Mouse (Mus musculus) kidney, postnatal 0 days (tissue): ENCODE data around the gene Gabbr2. TPM values are rescaled to one million over a fixed set of nuclear protein-coding genes. Genes with fewer than 3 reads are reported as not detected.
A peak's percentile ranks its signal among the peaks of the same experiment; 100 is the strongest.

Experiments
- ATAC-seq: fragments of 200-750 bp; cut with Nextera tagmentation; replicated peaks from 2 replicates; pipeline ENCODE4 v1.8.0; 2017; ENCODE audit warnings: low read depth, moderate number of reproducible peaks, moderate TSS enrichment, moderate library complexity; ENCODE audit not compliant: low FRiP score
- DNase-seq: peaks from one replicate; pipeline ENCODE4 v3.0.0-alpha.2; 2016; ENCODE audit warnings: low spot score
- H3K27ac ChIP-seq: fragments of 300-500 bp; sonication (generic); 2 replicates; pipeline ENCODE4 v1.5.1; 2014; ENCODE audit warnings: mild to moderate bottlenecking
- H3K27me3 ChIP-seq: fragments of 300-500 bp; sonication (generic); 2 replicates; pipeline ENCODE4 v1.6.1; 2014; ENCODE audit warnings: low read length, mixed read lengths; ENCODE audit not compliant: insufficient read depth
- H3K36me3 ChIP-seq: fragments of 300-500 bp; sonication (generic); 2 replicates; pipeline ENCODE4 v1.6.1; 2014; ENCODE audit warnings: low read length, mixed read lengths; ENCODE audit not compliant: insufficient read depth
- H3K4me1 ChIP-seq: fragments of 300-500 bp; sonication (generic); replicated peaks from 2 replicates; pipeline ENCODE4 v1.6.1; 2014; ENCODE audit warnings: antibody characterized with exemption, low read length, mixed read lengths; ENCODE audit not compliant: insufficient read depth
- H3K4me2 ChIP-seq: fragments of 300-500 bp; sonication (generic); 2 replicates; pipeline ENCODE4 v1.6.1; 2014; ENCODE audit warnings: mild to moderate bottlenecking, low read length, moderate library complexity, mixed read lengths
- H3K4me3 ChIP-seq: fragments of 300-500 bp; sonication (generic); replicated peaks from 2 replicates; pipeline ENCODE4 v1.5.1; 2014; ENCODE audit warnings: low read depth, low read length
- H3K9ac ChIP-seq: fragments of 300-500 bp; sonication (generic); 2 replicates; pipeline ENCODE4 v1.6.1; 2014; ENCODE audit warnings: low read depth, low read length
- H3K9me3 ChIP-seq: fragments of 300-500 bp; sonication (generic); replicated peaks from 2 replicates; pipeline ENCODE4 v1.6.1; 2016; ENCODE audit warnings: low read length, inconsistent platforms, mixed read lengths
- CTCF ChIP-seq: IDR thresholded peaks from 2 replicates; pipeline ENCODE4 v1.5.1; 2016; ENCODE audit warnings: antibody characterized with exemption, low read depth, mild to moderate bottlenecking, moderate library complexity
- WGBS: fragments of 180-500 bp; shearing (Covaris S2); extraction: QIAGEN DNeasy Blood & Tissue Kit; methylation state at CpG from one replicate; pipeline ENCODE4 v1.1.7; 2014; 5-methylcytosine and 5-hydroxymethylcytosine counted together
- polyA plus RNA-seq: library from polyadenylated mRNA; unstranded; fragments of >200 nt; fragmentation: Nextera tagmentation; extraction: Ambion mirVana; gene quantifications from 2 replicates; pipeline ENCODE4 v1.2.1, GENCODE M21; 2015

Gene Gabbr2
- polyA plus RNA-seq, 1 experiment from 2014 or later, result 0.22 TPM

- Histone ChIP-seq H3K4me1 (no peaks in the 10 kb centered on the region), H3K4me3 (no peak overlapping the region), H3K9me3 (no peaks in the 10 kb centered on the region), H3K9ac (no peak overlapping the region), H3K36me3 (no peaks in the 10 kb centered on the region), H3K4me2 (no peak overlapping the region), H3K27ac (no peak overlapping the region), H3K27me3 (no peaks in the 10 kb centered on the region)
- 37% methylated on average over 7 of the region's 7 CpGs for WGBS
- DNase-seq (no peak), ATAC-seq (no peak)
- TF ChIP-seq CTCF, result no peak
Observed at GRCm38 (mm10) chr4:46718624-46719023, 273.0 kb downstream of the Gabbr2 start.

DNA sequence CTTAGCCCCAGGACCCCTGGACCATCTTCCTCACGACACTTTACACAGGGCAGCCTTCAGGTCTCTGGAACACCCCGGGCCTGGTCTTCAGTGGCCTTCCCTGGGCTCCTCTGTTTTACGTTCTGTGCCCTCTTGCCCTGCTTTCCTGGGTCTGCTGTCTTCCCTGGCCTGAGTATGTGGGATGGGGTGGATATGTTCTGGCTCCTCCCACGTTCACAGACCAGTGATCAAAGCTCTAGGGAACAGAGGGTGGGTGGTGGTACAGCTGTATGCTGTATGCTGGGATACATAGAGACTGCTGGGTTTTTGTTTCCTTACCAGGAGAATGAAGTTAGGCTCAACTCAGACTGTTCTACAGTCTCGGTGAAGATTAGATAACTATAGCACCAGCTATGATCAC lies 274.5 kb downstream of the Gabbr2 start:
- TF ChIP-seq CTCF, result no peak
- 17% methylated on average over 5 of the region's 5 CpGs for WGBS
- Histone ChIP-seq H3K27ac (no peak overlapping the region), H3K36me3 (no peaks in the 10 kb centered on the region), H3K9me3 (no peaks in the 10 kb centered on the region), H3K4me3 (no peak overlapping the region), H3K4me2 (no peak overlapping the region), H3K9ac (no peak overlapping the region), H3K4me1 (no peaks in the 10 kb centered on the region), H3K27me3 (no peaks in the 10 kb centered on the region)
- ATAC-seq, result no peak
- DNase-seq, result peak; percentile 51

DNA sequence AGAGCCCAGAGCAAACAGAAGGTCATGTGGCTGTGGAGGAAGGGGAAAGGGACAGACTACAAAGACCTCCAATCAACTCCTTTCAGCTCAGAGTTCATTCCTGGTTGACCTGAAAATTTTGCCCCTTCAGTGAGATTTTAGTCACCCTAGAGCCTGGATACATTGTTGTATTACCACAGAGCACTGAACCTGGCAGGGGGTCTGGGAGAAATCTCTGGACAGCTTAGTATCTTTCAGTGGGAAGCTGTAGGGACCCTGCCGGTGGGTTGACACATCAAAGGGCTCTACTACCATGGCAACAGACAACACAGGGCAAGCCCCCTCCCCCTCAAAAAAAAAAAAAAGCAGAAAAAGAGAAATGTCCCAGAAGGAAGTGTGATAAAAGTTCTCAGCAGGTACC lies 275.3 kb downstream of the Gabbr2 start:
- Histone ChIP-seq H3K9me3 (no peaks in the 10 kb centered on the region), H3K27me3 (no peaks in the 10 kb centered on the region), H3K27ac (no peak overlapping the region), H3K4me3 (no peak overlapping the region), H3K9ac (no peak overlapping the region), H3K4me1 (no peaks in the 10 kb centered on the region), H3K4me2 (no peak overlapping the region), H3K36me3 (no peaks in the 10 kb centered on the region)
- ATAC-seq (no peak), DNase-seq (no peak)
- no peak for TF ChIP-seq CTCF
- 0% methylated on average over 1 of the region's 1 CpGs for WGBS

DNA sequence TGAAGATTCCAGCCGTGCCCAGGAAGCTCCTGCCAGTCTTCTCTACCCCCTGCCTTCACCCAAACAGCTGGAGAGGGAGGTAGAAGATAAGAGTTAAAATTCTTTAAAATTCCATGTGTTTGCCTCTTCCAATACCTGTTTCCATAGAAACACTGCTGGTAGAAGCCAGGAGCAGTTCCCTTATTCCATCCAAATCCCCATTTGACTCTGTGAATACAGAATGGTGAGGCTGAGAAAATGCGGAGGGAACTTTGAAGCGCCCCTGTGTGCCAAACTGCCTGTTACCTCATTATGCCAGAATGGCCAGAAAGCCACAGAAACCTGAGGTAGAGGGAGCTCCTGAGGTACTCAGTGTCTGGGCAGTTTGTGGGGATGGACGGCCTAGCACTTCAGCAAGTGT lies 281.1 kb downstream of the Gabbr2 start:
- Histone ChIP-seq H3K4me2 (no peak overlapping the region), H3K4me1 (no peaks in the 10 kb centered on the region), H3K27ac (no peak overlapping the region), H3K9ac (no peak overlapping the region), H3K4me3 (no peak overlapping the region), H3K36me3 (no peaks in the 10 kb centered on the region), H3K27me3 (no peaks in the 10 kb centered on the region), H3K9me3 (no peaks in the 10 kb centered on the region)
- no peak for TF ChIP-seq CTCF
- ATAC-seq (no peak), DNase-seq (no peak)
- 76% methylated on average over 4 of the region's 4 CpGs for WGBS

GRCm38 (mm10) chr4:46710018-46710417 lies 281.7 kb downstream of the Gabbr2 start:
- ATAC-seq, result no peak
- Histone ChIP-seq H3K36me3 (no peaks in the 10 kb centered on the region), H3K4me3 (no peak overlapping the region), H3K27ac (no peak overlapping the region), H3K27me3 (no peaks in the 10 kb centered on the region), H3K9me3 (no peaks in the 10 kb centered on the region), H3K9ac (no peak overlapping the region), H3K4me1 (no peaks in the 10 kb centered on the region), H3K4me2 (no peak overlapping the region)
- TF ChIP-seq CTCF, result no peak
- DNase-seq, result no peak
- WGBS, result 68% methylated on average over 6 of the region's 6 CpGs

GRCm38 (mm10) chr4:46709492-46709891 lies 282.2 kb downstream of the Gabbr2 start:
- WGBS, result 71% methylated on average over 7 of the region's 7 CpGs
- Histone ChIP-seq H3K9me3 (no peaks in the 10 kb centered on the region), H3K27ac (no peak overlapping the region), H3K4me2 (no peak overlapping the region), H3K4me3 (no peak overlapping the region), H3K4me1 (no peaks in the 10 kb centered on the region), H3K36me3 (no peaks in the 10 kb centered on the region), H3K27me3 (no peaks in the 10 kb centered on the region), H3K9ac (no peak overlapping the region)
- ATAC-seq, result no peak
- no peak for TF ChIP-seq CTCF
- DNase-seq, result no peak

DNA sequence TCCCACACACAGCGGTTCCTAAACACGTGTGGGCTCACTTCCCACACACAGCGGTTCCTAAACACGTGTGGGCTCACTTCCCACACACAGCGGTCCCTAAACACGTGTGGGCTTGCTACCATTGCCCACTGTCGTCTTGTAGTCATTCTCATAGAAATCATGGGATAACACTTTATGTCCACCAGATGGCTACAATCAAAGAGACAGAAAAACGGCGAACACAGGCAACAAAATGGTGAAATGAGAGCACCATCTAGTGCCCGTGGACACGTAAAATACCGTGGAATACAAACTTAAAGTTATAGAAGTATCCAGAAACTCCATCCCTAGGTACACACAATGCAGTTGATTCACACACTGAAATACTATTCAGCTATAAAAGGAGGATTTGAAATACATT lies 285.9 kb downstream of the Gabbr2 start:
- ATAC-seq (no peak), DNase-seq (peak; percentile 53)
- Histone ChIP-seq H3K36me3 (no peaks in the 10 kb centered on the region), H3K4me2 (no peak overlapping the region), H3K27ac (no peak overlapping the region), H3K4me3 (no peak overlapping the region), H3K4me1 (no peaks in the 10 kb centered on the region), H3K9me3 (no peaks in the 10 kb centered on the region), H3K27me3 (no peaks in the 10 kb centered on the region), H3K9ac (no peak overlapping the region)
- 59% methylated on average over 12 of the region's 12 CpGs for WGBS
- peak; percentile 55 for TF ChIP-seq CTCF
